Mouse (Mus musculus) stomach, embryonic 15.5 days (tissue): ENCODE data around the gene Bst1. TPM values are rescaled to one million over a fixed set of nuclear protein-coding genes. Genes with fewer than 3 reads are reported as not detected.

Experiments used
- ATAC-seq: fragments of 200-750 bp; cut with Nextera tagmentation; 2 replicates; pipeline ENCODE4 v1.8.0; 2017; ENCODE audit warnings: low read depth, moderate number of reproducible peaks, moderate TSS enrichment; ENCODE audit not compliant: insufficient read depth, low FRiP score
- H3K27ac ChIP-seq: fragments of 300-500 bp; sonication (generic); 2 replicates; pipeline ENCODE4 v1.5.1; 2015; ENCODE audit warnings: mild to moderate bottlenecking, inconsistent platforms
- H3K27me3 ChIP-seq: fragments of 300-500 bp; sonication (generic); replicated peaks from 2 replicates; pipeline ENCODE4 v1.6.1; 2015; ENCODE audit warnings: inconsistent platforms
- H3K36me3 ChIP-seq: fragments of 300-500 bp; sonication (generic); 2 replicates; pipeline ENCODE4 v1.6.1; 2015; ENCODE audit warnings: inconsistent platforms
- H3K4me1 ChIP-seq: fragments of 300-500 bp; sonication (generic); 2 replicates; pipeline ENCODE4 v1.6.1; 2015; ENCODE audit warnings: inconsistent platforms
- H3K4me2 ChIP-seq: fragments of 300-500 bp; sonication (generic); 2 replicates; pipeline ENCODE4 v1.6.1; 2015; ENCODE audit warnings: mild to moderate bottlenecking, inconsistent platforms
- H3K4me3 ChIP-seq: fragments of 300-500 bp; sonication (generic); replicated peaks from 2 replicates; pipeline ENCODE4 v1.5.1; 2015; ENCODE audit warnings: inconsistent platforms
- H3K9ac ChIP-seq: fragments of 300-500 bp; sonication (generic); 2 replicates; pipeline ENCODE4 v1.6.1; 2015; ENCODE audit warnings: inconsistent platforms
- H3K9me3 ChIP-seq: fragments of 300-500 bp; sonication (generic); 2 replicates; pipeline ENCODE4 v1.6.1; 2016; ENCODE audit warnings: inconsistent platforms
- WGBS: fragments of 180-500 bp; shearing (Covaris S2); methylation state at CpG from one replicate; pipeline ENCODE4 v1.1.7; 2015; 5-methylcytosine and 5-hydroxymethylcytosine counted together
- polyA plus RNA-seq: library from polyadenylated mRNA; unstranded; fragments of >200 nt; fragmentation: Nextera tagmentation; extraction: Ambion mirVana; gene quantifications from 2 replicates; pipeline ENCODE4 v1.2.1, GENCODE M21; 2015

The Bst1 gene
- polyA plus RNA-seq, 1 experiment from 2014 or later, result 3.0 TPM

DNA sequence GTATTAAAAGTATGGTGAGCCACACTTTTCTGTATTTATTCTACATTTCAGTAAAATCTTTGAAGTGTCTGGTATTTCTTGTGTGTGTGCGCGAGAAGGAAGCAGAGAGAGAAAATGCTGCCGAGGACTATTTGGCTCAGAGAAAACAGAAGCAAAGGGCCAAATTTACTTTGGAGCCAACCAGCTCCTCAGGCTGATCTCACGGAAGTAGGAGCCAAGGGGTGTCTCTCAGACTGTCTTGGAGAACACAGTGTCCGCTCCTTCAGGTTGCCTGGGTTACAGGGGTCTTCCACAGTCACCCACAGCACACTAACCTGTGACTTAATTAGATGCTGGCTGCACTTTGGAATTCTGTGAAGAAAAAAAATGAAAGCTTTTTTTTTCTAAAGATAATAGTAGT lies 26.4 kb downstream of the Bst1 start:
- Histone ChIP-seq H3K9me3 (no peaks in the 10 kb centered on the region), H3K9ac (no peak overlapping the region), H3K36me3 (no peaks in the 10 kb centered on the region), H3K4me3 (no peak overlapping the region), H3K4me2 (no peak overlapping the region), H3K4me1 (no peaks in the 10 kb centered on the region), H3K27ac (no peak overlapping the region), H3K27me3 (no peaks in the 10 kb centered on the region)
- no peak for ATAC-seq
- WGBS, result 77% methylated on average over 5 of the region's 5 CpGs

GRCm38 (mm10) chr5:43845646-43846045 lies 27.0 kb downstream of the Bst1 start:
- H3K4me2 ChIP-seq, result no peak overlapping the region
- no peak for ATAC-seq
- H3K36me3 ChIP-seq, result no peaks in the 10 kb centered on the region
- no peaks in the 10 kb centered on the region for H3K4me1 ChIP-seq
- H3K9ac ChIP-seq, result no peak overlapping the region
- no peak overlapping the region for H3K4me3 ChIP-seq
- no peaks in the 10 kb centered on the region for H3K27me3 ChIP-seq
- no peak overlapping the region for H3K27ac ChIP-seq
- H3K9me3 ChIP-seq, result no peaks in the 10 kb centered on the region
- WGBS, result 51% methylated on average over 1 of the region's 1 CpGs

- Histone ChIP-seq H3K4me1 (no peaks in the 10 kb centered on the region), H3K27me3 (no peaks in the 10 kb centered on the region), H3K4me3 (no peak overlapping the region), H3K27ac (no peak overlapping the region), H3K9me3 (no peaks in the 10 kb centered on the region), H3K9ac (no peak overlapping the region), H3K4me2 (no peak overlapping the region), H3K36me3 (no peaks in the 10 kb centered on the region)
- WGBS, result 32% methylated on average over 2 of the region's 2 CpGs
- ATAC-seq, result no peak
Observed at GRCm38 (mm10) chr5:43846227-43846626, 27.5 kb downstream of the Bst1 start.

GRCm38 (mm10) chr5:43847555-43847954 lies 28.9 kb downstream of the Bst1 start:
- no peak overlapping the region for H3K4me2 ChIP-seq
- H3K36me3 ChIP-seq, result no peaks in the 10 kb centered on the region
- H3K27me3 ChIP-seq, result no peaks in the 10 kb centered on the region
- ATAC-seq, result no peak
- no peak overlapping the region for H3K27ac ChIP-seq
- H3K4me1 ChIP-seq, result no peaks in the 10 kb centered on the region
- H3K9me3 ChIP-seq, result no peaks in the 10 kb centered on the region
- H3K9ac ChIP-seq, result no peak overlapping the region
- no peak overlapping the region for H3K4me3 ChIP-seq

DNA sequence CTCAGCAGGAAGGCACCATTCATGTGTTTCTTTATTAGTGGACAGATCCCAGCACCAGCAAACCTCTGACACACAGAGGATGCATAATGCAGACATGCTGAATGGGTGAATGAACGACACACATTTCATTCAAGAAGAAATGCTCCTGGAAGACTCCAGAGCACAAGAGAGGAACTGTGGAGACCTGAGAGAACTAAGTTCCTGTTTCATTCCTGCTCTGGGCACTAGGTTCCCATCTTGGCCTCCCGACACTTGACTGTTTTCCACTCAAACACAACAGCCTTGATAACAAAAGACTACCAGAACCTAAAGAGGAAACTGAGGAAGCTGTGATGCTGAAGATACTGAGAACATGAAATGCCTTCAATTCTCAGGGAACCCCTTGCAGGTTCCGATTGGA lies 29.6 kb downstream of the Bst1 start:
- no peak for ATAC-seq

GRCm38 (mm10) chr5:43853096-43853867 lies 34.6 kb downstream of the Bst1 start:
- 74% methylated on average over 11 of the region's 11 CpGs for WGBS
- no peaks in the 10 kb centered on the region for H3K27me3 ChIP-seq
- H3K9ac ChIP-seq, result no peak overlapping the region
- ATAC-seq, result no peak
- H3K4me1 ChIP-seq, result no peaks in the 10 kb centered on the region
- peak overlapping the region; percentile 28; the same call in 1 of the 2 replicates for H3K27ac ChIP-seq
- no peaks in the 10 kb centered on the region for H3K36me3 ChIP-seq
- H3K9me3 ChIP-seq, result no peaks in the 10 kb centered on the region
- H3K4me3 ChIP-seq, result no peak overlapping the region
- H3K4me2 ChIP-seq, result no peak overlapping the region

More for the DNA sequence above, 29.6 kb downstream of the Bst1 start:
- no peaks in the 10 kb centered on the region for H3K27me3 ChIP-seq
- no peaks in the 10 kb centered on the region for H3K4me1 ChIP-seq
- H3K4me2 ChIP-seq, result no peak overlapping the region
- WGBS, result 86% methylated on average over 3 of the region's 3 CpGs
- no peaks in the 10 kb centered on the region for H3K9me3 ChIP-seq
- no peak overlapping the region for H3K27ac ChIP-seq
- H3K36me3 ChIP-seq, result no peaks in the 10 kb centered on the region
- no peak overlapping the region for H3K9ac ChIP-seq
- no peak overlapping the region for H3K4me3 ChIP-seq

DNA sequence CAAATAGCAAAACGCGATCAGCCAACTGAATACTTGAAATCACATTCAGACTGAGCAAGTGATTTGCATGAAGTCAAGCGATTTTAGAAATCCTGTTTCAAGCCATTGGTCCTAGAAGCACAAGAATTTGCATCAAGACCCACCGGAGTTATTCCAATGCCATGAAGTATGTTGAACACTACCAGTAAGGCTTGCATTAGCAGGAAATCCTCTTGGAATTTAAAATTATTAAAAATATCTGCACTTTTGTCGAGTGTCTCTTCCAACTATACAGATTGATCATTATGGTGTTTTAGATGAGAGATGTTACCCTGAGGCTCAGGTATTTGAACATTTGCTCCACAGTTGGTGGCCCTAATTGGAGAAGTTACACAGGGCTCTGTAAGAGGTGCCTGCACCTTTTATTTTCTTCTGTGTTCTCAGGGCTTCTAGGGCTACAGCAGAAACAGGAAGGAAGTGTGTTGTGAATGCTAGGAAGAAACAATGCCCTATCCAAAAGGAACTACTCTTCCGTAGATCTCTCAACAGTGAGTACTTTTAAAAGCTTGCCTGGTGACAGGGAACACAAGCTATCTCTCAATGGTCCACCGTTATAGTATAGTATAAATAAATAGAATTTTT lies 35.3 kb downstream of the Bst1 start:
- Histone ChIP-seq H3K27ac (peak overlapping the region; percentile 28; the same call in 1 of the 2 replicates), H3K4me1 (no peaks in the 10 kb centered on the region), H3K4me2 (no peak overlapping the region), H3K9me3 (no peaks in the 10 kb centered on the region), H3K27me3 (no peaks in the 10 kb centered on the region), H3K9ac (no peak overlapping the region), H3K36me3 (no peaks in the 10 kb centered on the region), H3K4me3 (no peak overlapping the region)
- no peak for ATAC-seq
- 76% methylated on average over 7 of the region's 7 CpGs for whole genome bisulfite sequencing

DNA sequence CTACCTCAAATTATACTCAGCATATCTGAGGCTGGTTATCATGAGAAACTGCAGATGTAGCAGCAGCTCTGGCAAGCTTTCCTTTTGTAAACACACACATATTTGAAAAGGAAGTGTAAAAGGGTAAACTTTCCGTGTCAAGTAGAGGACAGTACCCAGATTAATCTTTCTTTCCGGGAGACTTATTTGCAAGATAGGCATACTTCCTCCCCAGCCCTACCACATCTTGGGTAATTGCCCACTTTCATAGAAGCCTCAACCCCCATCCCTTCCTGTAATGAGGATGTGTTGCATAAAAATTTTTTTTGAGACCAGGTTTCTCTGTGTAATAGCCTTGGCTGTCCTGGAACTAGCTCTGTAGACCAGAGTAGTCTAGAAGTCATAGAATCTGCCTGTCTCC lies 37.1 kb downstream of the Bst1 start:
- Histone ChIP-seq H3K27ac (0 out of 2 replicates have a peak overlapping the region, but pooled peaks have one; percentile 35), H3K27me3 (no peaks in the 10 kb centered on the region), H3K4me2 (no peak overlapping the region), H3K4me3 (no peak overlapping the region), H3K4me1 (no peaks in the 10 kb centered on the region), H3K9ac (no peak overlapping the region), H3K36me3 (no peaks in the 10 kb centered on the region), H3K9me3 (no peaks in the 10 kb centered on the region)
- WGBS, result 11% methylated on average over 2 of the region's 2 CpGs
- ATAC-seq, result peak; percentile 22; the same call in 1 of the 2 replicates

GRCm38 (mm10) chr5:43859663-43860062 lies 41.0 kb downstream of the Bst1 start:
- WGBS, result 81% methylated on average over 8 of the region's 8 CpGs
- H3K27ac ChIP-seq, result no peak overlapping the region

DNA sequence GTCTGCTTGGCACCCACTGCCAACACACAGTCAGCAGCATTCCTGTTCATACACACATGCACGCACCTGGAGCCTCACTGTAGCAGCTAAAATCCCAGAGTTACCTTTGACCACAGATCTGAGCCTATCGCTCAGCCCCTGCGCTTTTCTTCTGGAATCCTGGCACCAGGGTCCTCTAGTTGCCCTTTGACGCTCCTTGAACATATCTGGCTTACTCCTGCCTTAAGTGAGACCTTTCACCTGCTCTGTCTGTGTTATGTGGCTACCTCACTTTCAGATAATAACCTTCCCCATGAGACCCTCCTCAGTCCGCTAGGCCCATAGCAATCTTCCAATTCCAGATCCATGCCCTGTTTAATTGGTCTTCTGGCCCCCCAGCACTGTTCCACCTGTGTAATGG lies 41.4 kb downstream of the Bst1 start:
- Histone ChIP-seq H3K36me3 (no peaks in the 10 kb centered on the region), H3K4me2 (no peak overlapping the region), H3K27me3 (no peaks in the 10 kb centered on the region), H3K9ac (no peak overlapping the region), H3K4me3 (no peak overlapping the region), H3K4me1 (no peaks in the 10 kb centered on the region), H3K9me3 (no peaks in the 10 kb centered on the region), H3K27ac (peak overlapping the region; percentile 21)
- ATAC-seq, result no peak
- 86% methylated on average over 5 of the region's 5 CpGs for WGBS

More at GRCm38 (mm10) chr5:43859663-43860062, 41.0 kb downstream of the Bst1 start:
- Histone ChIP-seq H3K9me3 (no peaks in the 10 kb centered on the region), H3K36me3 (no peaks in the 10 kb centered on the region), H3K27me3 (no peaks in the 10 kb centered on the region), H3K4me3 (no peak overlapping the region), H3K9ac (no peak overlapping the region), H3K4me1 (no peaks in the 10 kb centered on the region), H3K4me2 (no peak overlapping the region)
- no peak for ATAC-seq

DNA sequence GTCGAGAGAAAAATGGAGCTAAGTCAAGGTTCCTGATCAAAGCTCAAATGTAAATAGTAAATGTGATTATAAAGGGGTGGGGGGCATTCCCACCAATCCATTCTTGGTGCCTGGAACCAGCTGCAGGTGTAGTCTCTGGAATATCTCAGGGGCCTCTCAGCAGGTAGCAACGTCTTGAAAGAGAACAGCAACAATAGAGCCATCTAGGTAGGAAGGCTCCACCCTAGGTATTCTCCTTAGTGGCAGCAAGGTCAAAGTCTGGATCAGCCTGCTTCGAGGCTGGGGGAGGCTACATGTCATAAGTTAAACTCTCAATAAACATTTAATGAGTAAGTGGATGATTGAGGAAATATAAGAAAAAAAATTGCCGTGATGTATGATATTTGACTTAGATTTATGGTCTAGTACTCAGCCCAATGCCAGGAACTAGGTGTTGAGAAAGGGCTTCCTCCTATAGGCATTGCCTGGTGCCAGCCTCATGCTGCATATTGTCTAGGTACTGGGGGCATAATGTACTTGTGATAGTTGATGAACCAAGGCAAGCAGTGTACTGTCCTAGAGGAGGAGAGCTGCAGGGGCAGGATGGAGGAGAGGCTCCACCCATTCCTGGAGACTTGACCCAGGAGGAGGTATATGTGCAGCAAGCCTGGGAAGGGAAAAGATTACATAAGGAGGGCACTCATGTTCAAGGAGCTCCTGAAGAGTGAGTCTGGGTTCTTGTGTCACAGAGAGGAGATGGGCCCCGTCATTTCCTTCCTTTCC lies 42.2 kb downstream of the Bst1 start:
- 50% methylated on average over 5 of the region's 5 CpGs for WGBS
- no peaks in the 10 kb centered on the region for H3K27me3 ChIP-seq
- no peaks in the 10 kb centered on the region for H3K36me3 ChIP-seq
- no peak overlapping the region for H3K4me2 ChIP-seq
- ATAC-seq, result no peak; the same call in 1 of the 2 replicates
- H3K9ac ChIP-seq, result no peak overlapping the region
- H3K27ac ChIP-seq, result peak overlapping the region; percentile 21; the same call in 1 of the 2 replicates
- no peaks in the 10 kb centered on the region for H3K9me3 ChIP-seq
- H3K4me3 ChIP-seq, result no peak overlapping the region
- H3K4me1 ChIP-seq, result no peaks in the 10 kb centered on the region

DNA sequence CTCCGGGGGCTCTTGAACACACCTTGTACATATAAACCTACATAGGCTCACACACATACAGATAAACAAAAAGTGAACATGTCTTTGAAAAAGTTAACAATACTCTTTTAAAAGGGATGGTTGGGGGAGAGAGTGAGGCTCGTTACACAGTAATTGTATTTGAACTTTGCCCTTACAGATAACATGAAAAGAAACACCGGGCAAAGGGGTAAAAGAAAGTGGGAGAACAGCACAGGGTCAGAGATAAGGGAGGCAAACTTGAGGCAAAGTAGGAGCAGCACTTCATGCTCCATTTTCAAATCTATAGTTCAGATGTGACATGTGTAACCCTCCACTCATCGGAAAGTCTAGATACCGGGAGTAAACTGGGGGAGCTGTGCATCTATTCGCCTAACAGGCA lies 45.0 kb downstream of the Bst1 start:
- 0 out of 2 replicates have a peak overlapping the region, but pooled peaks have one; percentile 31 for H3K27ac ChIP-seq
- H3K4me2 ChIP-seq, result no peak overlapping the region
- WGBS, result 44% methylated on average over 6 of the region's 6 CpGs
- no peaks in the 10 kb centered on the region for H3K9me3 ChIP-seq
- no peaks in the 10 kb centered on the region for H3K4me1 ChIP-seq
- H3K27me3 ChIP-seq, result no peaks in the 10 kb centered on the region
- 0 out of 2 replicates have a peak, but pooled peaks have one; percentile 29 for ATAC-seq
- no peaks in the 10 kb centered on the region for H3K36me3 ChIP-seq
- no peak overlapping the region for H3K4me3 ChIP-seq
- H3K9ac ChIP-seq, result no peak overlapping the region
